Mouse (Mus musculus) bone marrow, adult 2 months (tissue): ENCODE measurements around the gene Ap5z1.
A peak's percentile ranks its signal among the peaks of the same experiment; 100 is the strongest.

ENCODE experiments used
- CTCF ChIP-seq: fragments of 200-500 bp; IDR thresholded peaks from 2 replicates; pipeline ENCODE4 v1.5.1; 2011; ENCODE audit warnings: low read length, control low read depth; ENCODE audit not compliant: control insufficient read depth, insufficient read depth
- POLR2A ChIP-seq: fragments of 200-500 bp; IDR thresholded peaks from 2 replicates; pipeline ENCODE4 v1.6.1; 2011; ENCODE audit warnings: low read depth, mild to moderate bottlenecking, control low read depth, low read length, borderline replicate concordance; ENCODE audit not compliant: control insufficient read depth

- TF ChIP-seq POLR2A (peak; percentile 32; the same call in 1 of the 2 replicates), CTCF (no peak)
These were observed 20.2 kb upstream of the Ap5z1 start for GRCm38 (mm10) chr5:142443514-142443913.
